Mouse (Mus musculus) hematopoietic stem cell, adult 5-6 weeks (primary cell): Measurements from ENCODE around the gene Trim46. TPM values are rescaled to one million over a fixed set of nuclear protein-coding genes. Genes with fewer than 3 reads are reported as not detected.

Source experiments
- ATAC-seq, 2 experiments: fragments of 125-278 bp in 1 of 2; replicated peaks in 1 of 2; 2 replicates each; pipeline ENCODE4 v1.8.0; 2016 to 2017; ENCODE audit warnings: inconsistent platforms in 2 of 2, mild to moderate bottlenecking in 2 of 2, moderate number of reproducible peaks in 2 of 2, low read depth in 1 of 2, moderate TSS enrichment in 1 of 2; ENCODE audit not compliant: low FRiP score in 2 of 2, poor library complexity in 2 of 2, severe bottlenecking in 2 of 2, insufficient read depth in 1 of 2, low TSS enrichment in 1 of 2
- total RNA-seq: library from RNA; stranded (forward); fragments of 172-1452, 232-1000 nt; gene quantifications from 2 replicates; pipeline ENCODE4 v1.2.3, GENCODE M21; 2017

Trim46 gene
- total RNA-seq, 1 experiment from 2014 or later = 3.8 TPM

DNA sequence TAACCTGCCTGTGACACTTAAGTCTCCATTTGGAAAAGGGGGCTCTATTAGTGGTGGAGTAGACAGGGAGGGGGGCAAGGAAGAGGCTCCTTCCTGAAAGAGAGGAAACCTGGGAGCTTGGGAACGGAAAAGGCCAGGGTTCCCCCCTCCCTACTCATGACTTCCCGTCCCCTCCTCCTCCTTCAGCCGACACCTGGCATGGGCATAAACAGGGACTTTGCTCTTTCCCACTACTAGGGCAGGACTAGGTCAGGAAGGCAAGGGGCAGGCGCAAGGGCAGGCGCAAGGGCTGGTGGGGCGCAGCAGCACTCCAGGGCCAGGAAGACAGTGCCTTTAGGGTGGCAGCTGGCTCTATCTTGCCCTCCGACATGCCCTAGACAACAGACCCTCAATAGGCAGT lies 32.0 kb upstream of the Trim46 start:
- no peak for ATAC-seq

DNA sequence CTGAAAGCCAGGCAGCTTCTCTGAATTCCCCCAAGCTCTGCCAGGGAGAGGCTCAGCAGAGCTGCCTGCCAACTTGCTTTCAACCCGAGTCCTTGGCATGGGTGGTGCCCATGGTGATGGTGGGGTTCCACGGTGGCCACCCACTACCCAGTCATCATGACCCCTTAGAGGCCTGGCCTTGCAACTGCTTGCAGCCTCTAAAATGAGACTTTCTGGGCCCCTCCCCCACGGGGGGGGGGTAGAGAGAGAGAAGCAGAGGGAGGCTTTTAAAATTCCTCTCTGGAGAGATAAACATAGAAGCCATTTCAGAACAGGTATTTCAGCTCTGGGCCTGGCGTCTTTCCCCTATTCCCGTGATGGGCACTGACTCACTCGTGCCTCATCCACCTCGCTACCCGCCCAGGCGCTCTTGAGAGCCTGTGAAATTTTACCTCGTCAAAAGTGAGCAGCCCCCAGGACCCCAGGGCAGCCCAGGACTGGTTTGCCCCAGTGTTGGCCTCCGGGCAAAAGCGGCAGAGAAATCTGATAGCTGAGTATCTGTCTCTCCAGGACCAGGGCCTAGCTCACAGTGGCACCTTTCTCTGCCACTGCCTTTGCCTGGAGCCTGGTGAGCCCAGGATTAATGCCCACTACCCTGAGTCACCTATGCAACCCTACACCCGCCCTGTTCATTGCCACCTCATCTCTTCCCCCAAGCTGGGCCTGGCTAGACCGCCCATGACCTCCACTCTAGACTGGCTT lies 31.3 kb upstream of the Trim46 start:
- ATAC-seq = no peak

- ATAC-seq = no peak
These were observed 30.0 kb upstream of the Trim46 start for GRCm38 (mm10) chr3:89276061-89276460.

GRCm38 (mm10) chr3:89271760-89272159 lies 25.7 kb upstream of the Trim46 start:
- ATAC-seq = no peak

GRCm38 (mm10) chr3:89270891-89271290 lies 24.8 kb upstream of the Trim46 start:
- ATAC-seq = no peak

DNA sequence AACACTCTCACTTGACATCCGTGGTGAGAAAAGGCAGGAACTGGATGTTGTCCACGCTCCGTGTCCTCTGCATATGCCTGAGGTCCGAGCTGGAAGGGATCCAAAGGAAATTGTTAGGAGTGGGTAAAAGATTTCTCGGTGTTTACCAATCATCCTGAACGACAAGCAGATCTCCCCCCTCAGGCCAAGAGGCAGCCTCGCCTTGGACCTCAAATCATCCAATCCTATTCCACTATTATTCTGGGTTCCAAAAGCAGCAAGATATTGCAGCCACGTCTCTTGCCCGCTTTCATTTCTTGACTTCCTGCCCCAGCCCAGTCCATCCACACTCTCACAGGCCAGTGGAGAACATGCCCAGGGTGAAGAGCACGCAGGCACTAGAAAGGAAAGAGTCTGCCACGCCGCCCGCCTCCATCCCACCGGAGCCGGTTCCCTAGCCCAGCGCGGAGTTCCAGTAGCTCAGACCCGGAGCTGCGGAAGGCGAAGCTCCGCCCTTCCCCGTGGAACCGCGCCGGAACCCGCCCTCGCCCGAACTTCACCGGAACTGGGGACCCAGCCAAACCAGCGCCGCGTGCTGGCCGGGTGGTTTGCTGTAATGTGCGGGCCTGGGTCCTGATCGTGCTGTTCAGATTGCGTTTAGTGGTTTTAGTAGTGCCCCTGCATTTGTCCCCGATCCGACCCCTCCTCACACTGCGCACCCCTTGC lies 24.1 kb upstream of the Trim46 start, which contains the start of gene Slc50a1:
TSS of gene Slc50a1 (minus strand) at position 520 of the 705 bp plus-strand sequence.
- peak; percentile 58 to 80 for ATAC-seq

- ATAC-seq = no peak
These were observed 22.8 kb upstream of the Trim46 start for GRCm38 (mm10) chr3:89268916-89269315.

DNA sequence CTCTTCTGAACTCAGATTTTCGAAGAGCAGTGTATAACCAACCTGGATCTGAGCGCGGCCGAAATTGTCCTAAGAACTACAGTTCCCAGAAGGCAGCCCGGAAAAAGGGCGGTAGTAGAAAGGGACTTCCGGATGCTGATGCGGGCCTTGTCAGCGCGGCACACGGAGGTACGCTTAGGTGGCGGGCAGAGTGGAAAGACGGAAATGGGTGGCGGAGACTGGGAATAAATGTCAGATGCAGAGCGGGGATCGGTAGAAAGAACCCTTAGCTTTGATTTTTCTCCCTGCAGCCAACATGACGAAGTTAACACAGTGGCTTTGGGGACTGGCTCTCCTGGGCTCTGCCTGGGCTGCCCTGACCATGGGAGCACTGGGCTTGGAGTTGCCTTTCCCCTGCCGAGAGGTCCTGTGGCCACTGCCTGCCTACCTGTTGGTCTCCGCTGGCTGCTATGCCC lies 20.4 kb upstream of the Trim46 start:
- peak; percentile 81 to 85 for ATAC-seq

DNA sequence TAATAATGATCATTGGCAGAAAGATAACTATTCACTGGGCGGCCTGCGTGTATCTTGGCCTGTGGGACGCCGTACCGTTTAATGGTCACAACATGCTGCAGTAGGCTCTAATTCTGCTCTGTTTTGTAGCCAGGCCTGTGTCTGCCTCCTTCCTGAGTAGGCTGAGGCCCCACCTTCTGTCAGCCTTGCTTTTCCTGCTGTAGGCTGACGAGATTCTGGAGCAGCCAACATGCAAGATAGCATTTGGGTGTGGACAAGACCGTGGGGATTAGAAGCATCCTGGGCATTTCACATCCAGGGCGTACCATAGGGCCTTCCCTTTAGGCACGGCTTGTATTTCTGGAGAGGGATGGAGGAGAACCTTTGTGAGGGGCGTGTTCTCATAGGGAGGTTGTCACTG lies 16.3 kb upstream of the Trim46 start:
- ATAC-seq = no peak

GRCm38 (mm10) chr3:89260211-89260610 lies 14.1 kb upstream of the Trim46 start:
- no peak for ATAC-seq

DNA sequence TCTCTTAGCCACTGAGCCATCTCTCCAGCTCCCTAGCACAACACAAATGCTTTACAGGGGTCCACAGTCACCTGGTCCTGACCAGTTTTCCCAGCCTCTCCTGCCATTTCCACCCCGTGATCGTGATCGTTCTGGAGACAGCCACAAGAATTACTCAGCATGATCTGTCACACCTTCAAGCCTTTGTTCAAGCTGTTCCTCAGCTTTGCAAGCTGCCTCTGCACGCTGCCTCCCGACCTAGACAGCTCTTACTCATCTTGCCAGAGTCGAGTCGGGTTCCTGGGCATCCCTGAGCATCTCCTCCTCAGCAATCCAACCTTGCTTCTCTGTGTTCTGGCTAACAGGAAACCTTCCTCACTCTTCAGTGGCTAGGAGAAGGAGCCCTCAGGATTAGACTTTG lies 13.0 kb upstream of the Trim46 start, which contains the start of gene Dpm3:
TSS of gene Dpm3 (plus strand) at position 283 of the 400 bp plus-strand sequence.
- no peak for ATAC-seq

DNA sequence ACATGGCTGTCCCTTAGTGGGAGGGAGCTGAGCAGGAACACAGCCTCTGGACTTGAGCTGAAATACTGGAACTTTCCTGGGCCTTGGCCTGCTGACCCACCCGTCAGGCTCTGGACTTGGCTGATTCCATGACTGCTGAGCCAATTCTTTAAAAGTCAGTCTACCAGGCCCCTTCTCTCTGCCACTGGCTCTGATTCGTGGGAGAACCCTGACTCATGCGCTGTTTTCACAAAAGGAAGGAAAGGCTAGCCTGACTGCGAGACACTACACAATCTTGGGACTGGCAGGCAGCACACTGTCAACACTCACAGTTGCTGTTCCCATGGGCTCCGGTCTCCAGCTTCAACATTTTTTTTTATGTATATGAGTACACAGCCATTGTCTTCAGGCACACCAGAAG lies 10.1 kb upstream of the Trim46 start:
- no peak for ATAC-seq

GRCm38 (mm10) chr3:89254994-89255393 lies 8.9 kb upstream of the Trim46 start:
- ATAC-seq = no peak

DNA sequence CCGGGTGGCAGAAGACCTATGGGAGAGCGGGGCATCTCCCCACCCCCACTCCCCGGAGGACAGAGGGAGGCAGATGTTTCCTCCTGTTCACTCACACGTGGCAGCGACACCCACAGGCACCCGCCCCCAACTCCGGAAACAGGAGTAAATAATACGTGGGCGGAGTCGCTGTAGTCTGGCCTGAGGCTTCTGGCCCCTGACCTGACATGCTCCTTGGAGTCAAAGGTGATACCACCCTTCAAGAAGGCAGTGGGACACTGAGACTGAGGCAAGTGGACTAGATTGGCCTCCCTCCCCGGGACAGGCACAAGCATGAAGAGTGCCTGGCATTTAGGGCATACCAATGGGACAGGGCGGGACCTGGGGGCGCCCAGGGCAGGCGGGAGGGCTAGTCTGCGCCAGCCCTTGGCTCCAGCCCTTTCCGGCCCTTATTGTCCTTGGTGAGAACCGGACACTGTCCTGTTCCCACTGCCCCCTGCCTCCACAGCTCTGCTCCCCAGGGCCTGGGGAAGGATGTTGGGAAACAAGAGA lies 5.3 kb upstream of the Trim46 start:
- peak; percentile 87 to 89 for ATAC-seq

DNA sequence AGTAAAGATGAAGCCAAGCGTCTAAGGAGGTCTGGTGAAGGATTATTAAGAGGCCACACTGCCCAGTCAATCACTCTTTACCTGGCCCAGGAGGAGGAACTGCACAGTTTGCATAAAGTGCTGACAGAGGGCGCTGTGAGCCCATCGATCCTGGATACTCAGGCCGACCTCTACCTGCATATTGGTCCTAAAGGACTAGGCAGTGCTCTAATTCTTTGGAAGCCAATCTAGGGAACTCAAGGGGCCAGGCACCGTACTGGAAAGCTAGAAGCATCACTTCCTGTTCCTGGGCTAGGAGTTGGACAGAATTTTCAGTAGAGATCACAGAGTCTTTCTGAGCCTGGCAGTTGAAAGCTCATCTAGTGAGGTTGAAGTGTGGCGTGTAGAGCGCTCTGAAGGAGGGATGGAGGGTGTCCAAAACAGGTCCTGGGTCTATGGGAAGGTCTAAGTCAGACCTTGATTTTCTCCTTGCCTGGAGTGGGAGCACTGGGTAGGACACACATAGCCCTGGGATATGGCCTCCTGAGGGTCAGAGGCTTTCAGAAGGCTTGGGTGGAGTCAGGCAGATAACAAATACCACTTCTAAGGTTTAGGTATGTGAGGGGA lies 4.4 kb upstream of the Trim46 start:
- ATAC-seq = peak; percentile 8 to 29; a peak in 1 of 4 replicates

- ATAC-seq = no peak
These were observed 1.4 kb upstream of the Trim46 start for GRCm38 (mm10) chr3:89247466-89247865.

DNA sequence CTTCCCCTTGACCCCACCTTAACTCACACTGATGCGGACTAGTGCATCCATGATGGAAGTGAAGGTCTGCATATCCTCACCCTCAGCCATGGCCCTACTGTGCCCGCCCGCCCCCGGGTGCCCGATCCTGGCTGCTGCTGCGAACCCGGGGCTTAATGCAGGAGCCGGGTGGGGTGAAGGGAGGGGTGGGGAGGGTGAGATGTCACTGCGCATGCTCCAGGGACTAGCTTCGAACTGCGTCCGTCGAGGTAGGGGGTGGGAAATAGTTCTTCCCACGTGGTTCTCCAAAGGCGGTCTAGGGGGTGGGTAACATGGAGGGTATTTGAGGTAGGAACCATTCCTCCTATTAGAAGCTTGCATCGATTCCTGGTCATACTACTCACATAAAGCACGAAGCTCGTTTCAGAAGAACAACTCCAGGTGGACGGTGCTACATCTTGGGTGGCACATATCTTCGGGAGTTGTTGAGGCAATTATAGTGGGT lies 379 bp downstream of the Trim46 start, which contains the start of gene Krtcap2:
TSS of gene Krtcap2 (plus strand) at position 279 of the 484 bp plus-strand sequence.
- no peak for ATAC-seq
